Mouse (Mus musculus) right cerebral cortex, postnatal 10 days (tissue): ENCODE measurements around the gene Fstl1.

Experiments
- DNase-seq, 2 experiments: peaks; one replicate each; pipeline ENCODE4 v3.0.0; 2021; ENCODE audit warnings: low spot score in 2 of 2

Gene Fstl1

GRCm38 (mm10) chr16:37776860-37777651 lies at the start of gene Fstl1:
Fstl1 (plus strand) TSS chr16:37776873.
- DNase-seq, result peak; percentile 63 to 73

- DNase-seq, result no peak
These were observed 48.0 kb upstream of the Fstl1 start for GRCm38 (mm10) chr16:37728674-37729073.

GRCm38 (mm10) chr16:37729381-37730150 lies 47.1 kb upstream of the Fstl1 start:
- DNase-seq, result no peak

DNA sequence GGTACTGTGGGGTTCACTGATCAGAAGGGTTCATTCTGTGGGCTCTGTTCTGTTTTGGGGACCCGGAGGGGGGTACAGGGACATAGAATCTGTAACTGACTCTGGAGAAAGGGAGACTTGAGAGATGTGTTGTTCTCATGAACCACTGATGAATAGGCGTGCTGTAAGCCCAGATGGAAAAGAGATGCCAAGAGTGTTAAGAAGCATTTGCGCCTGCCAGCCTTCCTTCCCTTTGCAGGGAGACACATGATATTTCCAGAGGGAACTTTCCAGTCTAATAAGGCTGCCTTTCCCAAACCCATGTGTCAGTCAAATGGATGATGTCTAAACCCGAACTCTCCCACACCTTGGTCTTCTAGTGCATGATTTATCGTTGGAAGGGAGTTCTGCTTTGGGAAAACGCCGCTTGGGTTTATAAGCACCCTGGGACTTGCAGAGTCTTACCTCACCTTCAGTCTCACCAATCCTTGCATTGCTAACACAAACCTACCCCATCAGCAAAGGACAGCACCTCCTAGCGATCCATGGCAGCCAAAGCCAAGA lies 46.3 kb upstream of the Fstl1 start:
- DNase-seq, result no peak

DNA sequence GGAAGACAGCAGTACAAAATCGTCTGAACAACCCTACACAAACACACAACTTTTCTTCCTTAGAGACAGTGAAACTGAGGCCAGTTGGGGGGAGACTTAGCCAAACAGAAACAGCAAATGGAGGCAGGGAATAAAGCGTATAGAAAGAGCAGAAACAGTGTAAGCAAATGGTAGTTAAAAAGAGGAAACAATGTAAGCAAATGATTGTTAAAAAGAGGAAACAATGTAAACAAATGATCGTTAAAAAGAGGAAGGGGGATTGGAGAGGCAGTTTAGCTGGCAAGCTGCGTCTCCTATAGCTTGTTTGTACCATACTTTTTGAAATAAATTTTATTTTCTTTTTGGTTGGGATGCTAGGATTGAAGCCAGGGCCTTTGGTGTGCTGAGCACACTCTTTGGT lies 45.2 kb upstream of the Fstl1 start:
- no peak for DNase-seq

DNA sequence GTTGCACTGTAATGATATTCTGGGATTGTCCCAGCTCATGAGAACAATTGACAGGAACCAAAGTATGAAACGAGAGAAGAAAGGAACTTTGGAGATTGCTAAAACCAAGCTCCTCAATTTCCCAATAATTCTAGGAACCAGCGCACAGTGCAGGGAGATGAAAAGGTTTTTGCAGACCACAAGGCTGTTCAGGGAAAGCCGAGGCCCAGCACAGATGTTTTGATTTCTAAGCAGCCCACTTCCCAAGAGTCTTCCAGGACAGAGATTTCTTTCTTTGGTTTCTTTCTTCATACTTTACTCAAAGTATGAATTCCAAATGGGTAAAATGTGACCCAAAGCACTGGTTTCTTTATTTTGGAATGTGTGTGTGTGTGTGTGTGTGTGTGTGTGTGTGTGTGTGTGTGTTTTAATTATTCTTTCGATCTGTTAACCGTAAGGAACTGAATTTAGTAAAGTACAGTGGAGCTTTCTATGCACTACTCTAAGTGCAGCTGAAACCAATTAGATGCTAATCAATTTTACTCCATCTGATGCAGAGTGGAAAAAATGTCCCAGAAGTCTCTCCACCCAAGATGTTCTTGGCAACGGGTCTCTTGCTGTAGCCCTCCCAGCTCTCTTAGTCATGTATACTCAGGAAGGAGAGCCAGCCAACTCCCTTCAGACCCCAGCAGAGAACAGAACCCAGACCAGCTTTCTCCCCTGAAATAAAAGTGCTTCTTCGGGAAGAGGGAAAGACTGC lies 44.5 kb upstream of the Fstl1 start:
- DNase-seq, result peak; percentile 31 to 50

- DNase-seq, result no peak
These were observed 36.6 kb upstream of the Fstl1 start for GRCm38 (mm10) chr16:37740076-37740475.

DNA sequence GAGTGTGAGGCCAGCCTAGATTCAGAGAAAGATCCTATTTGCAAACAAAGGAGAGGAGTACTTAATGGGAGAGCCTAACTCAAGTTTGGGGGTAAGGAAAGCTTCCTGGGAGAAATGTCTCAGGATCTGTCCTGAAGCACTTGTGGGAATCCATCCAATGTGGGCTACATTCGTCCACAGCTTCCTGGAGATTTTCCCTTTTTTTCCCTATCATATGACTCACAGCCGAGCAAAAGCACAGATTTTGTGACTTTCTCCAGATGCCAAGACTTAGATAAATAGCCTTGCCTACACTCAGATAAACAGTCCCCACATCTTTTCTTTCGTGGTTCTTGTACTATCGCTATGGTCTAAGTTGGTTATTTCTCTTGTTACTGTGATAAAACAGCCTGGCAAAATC lies 34.4 kb upstream of the Fstl1 start:
- no peak for DNase-seq

DNA sequence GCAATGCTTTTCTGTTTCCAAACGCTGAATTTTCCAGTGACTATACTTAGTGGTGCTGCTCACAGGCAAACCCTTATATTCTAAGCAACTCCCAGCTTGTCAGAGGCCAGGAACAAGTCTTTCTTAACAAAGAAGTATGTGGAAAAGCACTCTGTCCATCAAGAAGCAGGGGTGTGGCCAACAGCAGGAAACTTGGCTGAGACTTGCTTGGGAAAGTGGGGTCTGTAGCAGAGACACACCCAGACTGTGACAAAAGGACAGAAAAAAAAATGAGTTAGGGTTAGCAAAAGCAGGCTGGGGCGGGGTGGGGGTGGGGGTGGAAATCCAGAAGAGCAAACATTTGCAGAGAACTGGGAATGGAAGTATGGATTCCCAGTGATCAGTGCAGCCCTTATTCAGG lies 23.8 kb upstream of the Fstl1 start:
- no peak for DNase-seq

DNA sequence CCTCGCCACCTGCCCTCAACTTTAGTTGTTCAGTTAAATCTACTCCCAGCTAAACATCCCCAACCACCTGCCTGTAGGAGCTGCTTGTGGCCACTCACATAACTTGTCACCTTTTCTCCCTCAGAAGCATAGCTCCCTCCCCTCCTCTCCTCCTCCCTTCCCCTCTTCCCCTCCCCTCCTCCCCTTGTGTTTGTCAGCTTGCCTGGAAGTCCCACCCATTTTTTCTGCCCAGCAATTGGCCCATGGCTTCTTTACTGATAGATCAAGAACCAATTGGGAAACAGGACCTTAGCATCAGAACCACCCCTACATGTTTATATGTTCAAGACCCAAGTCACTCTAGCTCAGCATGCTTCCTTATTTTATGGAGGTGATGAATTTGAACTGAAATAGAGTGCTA lies 22.9 kb upstream of the Fstl1 start:
- DNase-seq, result no peak

DNA sequence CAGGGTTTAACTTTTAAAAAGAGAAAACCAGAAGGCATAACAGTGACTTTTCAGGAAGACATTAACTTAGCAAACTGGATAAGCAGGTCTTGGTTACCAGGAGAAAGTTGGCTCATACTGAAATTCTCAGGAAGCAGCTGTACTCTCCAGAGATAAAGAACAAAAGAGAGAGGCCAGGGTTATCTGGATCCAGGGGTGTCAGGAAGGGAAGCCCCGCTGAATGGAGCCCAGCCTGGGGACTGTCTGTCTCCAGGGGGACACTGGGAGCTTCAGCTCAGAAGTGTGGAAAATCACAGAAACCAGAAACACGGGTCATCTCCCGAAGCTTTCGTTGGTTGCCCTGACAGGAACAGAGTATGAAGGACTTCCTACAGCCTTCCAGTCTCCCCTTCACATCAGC lies 22.2 kb upstream of the Fstl1 start:
- DNase-seq, result no peak

DNA sequence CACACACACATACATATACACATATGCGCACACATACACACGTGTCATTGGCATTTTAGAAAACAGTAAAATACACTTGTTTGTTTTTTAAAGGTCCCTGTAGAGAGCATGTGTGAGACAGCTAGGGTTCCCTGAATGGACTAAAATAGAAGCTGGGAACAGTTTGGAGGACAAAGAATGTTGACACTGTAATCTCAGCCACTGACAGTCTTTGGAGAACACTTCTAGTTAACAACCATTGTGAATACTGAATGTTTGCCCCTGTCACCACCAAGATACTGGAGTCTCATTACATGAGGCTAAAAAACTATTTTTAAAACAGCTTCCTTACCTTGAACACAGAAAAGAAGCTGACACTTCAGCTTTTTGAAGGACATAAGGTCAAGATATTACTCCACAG lies 19.4 kb upstream of the Fstl1 start:
- DNase-seq, result no peak

DNA sequence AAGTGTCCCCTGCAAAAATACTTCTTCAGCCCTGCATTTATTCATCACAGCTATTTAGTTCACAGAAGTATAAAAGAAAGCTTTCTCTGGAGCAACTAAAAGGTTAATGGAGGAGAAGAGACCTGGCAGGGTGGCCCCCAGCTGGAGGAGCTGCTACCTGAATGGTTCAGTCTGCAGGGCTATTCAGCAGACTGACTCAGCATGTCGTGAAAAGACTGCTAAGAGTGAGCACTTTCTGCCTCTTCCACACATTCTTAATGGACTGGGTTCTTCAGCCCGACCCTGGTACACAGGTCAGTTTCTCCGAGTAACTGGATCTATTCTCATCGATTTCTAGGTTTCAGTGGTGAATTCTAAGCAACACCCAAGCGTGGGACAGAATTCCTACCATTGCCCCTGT lies 12.9 kb upstream of the Fstl1 start:
- DNase-seq, result no peak

DNA sequence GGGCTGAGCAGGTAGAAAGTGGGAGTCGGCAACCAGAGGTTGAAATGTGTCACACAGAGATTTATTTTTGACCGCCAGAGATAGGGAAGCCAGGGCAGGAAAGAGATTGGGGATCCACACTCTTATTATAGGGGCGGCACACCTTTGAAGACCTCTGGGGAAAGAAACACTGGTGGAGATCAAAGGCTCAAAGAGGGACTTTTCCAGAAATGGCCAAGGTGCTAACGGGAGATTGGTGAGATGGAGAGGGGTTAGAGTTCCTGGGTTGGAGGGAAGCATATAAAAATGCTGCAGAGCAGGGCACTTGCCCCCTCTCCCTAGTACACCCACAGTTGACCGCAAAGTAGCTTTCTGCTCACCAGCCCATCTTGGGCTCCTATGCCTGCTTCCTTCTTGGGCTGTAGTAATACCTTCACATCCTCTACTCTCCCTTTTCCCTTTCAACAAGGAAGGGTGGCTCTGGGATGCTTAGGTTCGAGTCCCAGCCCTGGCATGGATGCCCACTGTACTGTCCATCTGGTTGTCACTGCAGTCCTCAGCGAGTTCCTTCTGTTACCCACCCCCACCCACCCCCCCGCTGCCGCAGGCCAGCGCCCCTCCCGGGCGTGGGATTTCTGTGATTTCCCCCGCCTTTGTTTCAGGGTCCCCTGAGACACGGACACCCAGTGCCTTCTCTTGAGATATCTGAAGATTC lies 360 bp upstream of the Fstl1 start:
- DNase-seq, result no peak

- no peak for DNase-seq
These were observed 1.3 kb downstream of the Fstl1 start for GRCm38 (mm10) chr16:37777796-37778475.

DNA sequence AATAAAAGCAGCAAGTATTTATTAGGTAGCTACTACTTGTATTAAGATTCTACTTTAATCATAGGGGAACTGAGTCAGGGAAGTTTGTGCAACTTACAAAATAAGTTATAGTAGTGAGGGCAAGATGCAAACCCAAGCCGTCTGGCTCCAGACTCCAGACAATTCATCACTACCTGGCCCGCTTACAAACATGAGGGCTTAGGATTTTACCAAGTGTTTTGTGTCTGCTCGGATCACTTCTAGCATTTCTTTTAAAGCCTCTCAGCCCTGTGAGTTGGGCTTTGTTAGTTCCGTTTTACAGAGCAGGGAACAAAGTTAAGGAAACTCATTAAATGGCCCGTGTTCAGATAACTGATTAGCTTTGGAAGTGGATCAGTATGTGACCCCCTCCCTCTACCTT lies 1.9 kb downstream of the Fstl1 start:
- no peak for DNase-seq

- DNase-seq, result no peak
These were observed 3.1 kb downstream of the Fstl1 start for GRCm38 (mm10) chr16:37779651-37780280.

DNA sequence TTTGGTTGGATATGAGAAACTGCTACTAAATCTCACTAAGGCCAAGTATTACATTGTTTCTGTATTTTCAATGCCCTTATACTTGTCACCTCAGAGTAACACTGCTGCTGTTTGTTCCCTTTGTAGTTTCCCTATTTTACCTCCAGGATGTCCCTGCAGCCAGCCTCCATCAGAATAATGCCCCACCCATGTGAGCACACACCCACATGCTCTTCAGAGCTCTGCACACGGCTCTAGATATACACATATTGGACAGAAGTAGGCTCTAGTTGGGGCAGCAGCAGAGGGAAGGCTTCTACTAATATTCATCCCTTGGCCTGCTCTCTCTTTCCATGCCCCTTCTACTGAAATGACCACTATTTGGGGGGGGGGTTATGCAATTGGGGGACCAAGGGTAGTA lies 3.7 kb downstream of the Fstl1 start:
- no peak for DNase-seq

- DNase-seq, result no peak
These were observed 4.2 kb downstream of the Fstl1 start for GRCm38 (mm10) chr16:37780911-37781310.

- DNase-seq, result no peak
These were observed 7.9 kb downstream of the Fstl1 start for GRCm38 (mm10) chr16:37784526-37784925.
